Mouse (Mus musculus): ENCODE data around the gene Hsd17b7.

GRCm38 (mm10) chr1:169928454-169928971 is 40.5 kb downstream of the Hsd17b7 start, which contains the start of gene Ccdc190:
- no peak for TF ChIP-seq CTCF (IDR thresholded peaks at IDR 0.05; ENCODE audit: low read depth)
- TF ChIP-seq EP300 (IDR thresholded peaks at IDR 0.05; ENCODE audit: low read depth): no peak

Measured in heart, postnatal 0 days (tissue).